Mouse (Mus musculus): ENCODE data around the gene Ly6g6d. TPM values are rescaled to one million over a fixed set of nuclear protein-coding genes. Genes with fewer than 3 reads are reported as not detected.

Gene Ly6g6d
- polyA plus RNA-seq, 1 experiment from 2014 or later: 0.78 TPM

GRCm38 (mm10) chr17:35104079-35104478, 26.2 kb upstream of the Ly6g6d start:
- Histone ChIP-seq H3K27me3 (ENCODE audit: control insufficient read depth, insufficient read depth, low read length) (no peaks in the 10 kb centered on the region), H3K9me3 (ENCODE audit: control insufficient read depth, low read length) (no peaks in the 10 kb centered on the region), H3K36me3 (ENCODE audit: control insufficient read depth, insufficient read depth, low read length) (peaks cover 59% of the 10 kb centered on the region), H3K9ac (replicated peaks; ENCODE audit: low read length) (no peak overlapping the region), H3K4me3 (replicated peaks; ENCODE audit: low read depth, low read length) (no peak overlapping the region), H3K4me1 (ENCODE audit: control insufficient read depth, insufficient read depth, low read length) (0 out of 2 replicates have a peak, but pooled peaks cover 3% of the 10 kb centered on the region), H3K4me2 (ENCODE audit: low read length) (no peak overlapping the region), H3K27ac (replicated peaks; ENCODE audit: low read depth, low read length) (no peak overlapping the region)
- DNase-seq (no peak), ATAC-seq (ENCODE audit: low FRiP score, low TSS enrichment) (no peak)
- WGBS: 93% methylated on average over 7 of the region's 7 CpGs

- no peaks in the 10 kb centered on the region for H3K9me3 ChIP-seq (ENCODE audit: control insufficient read depth, low read length)
- 70% methylated on average over 6 of the region's 6 CpGs for WGBS
- 0 out of 2 replicates have a peak, but pooled peaks cover 3% of the 10 kb centered on the region for H3K4me1 ChIP-seq (ENCODE audit: control insufficient read depth, insufficient read depth, low read length)
- no peak overlapping the region for H3K9ac ChIP-seq (replicated peaks; ENCODE audit: low read length)
- ATAC-seq (ENCODE audit: low FRiP score, low TSS enrichment): no peak
- no peaks in the 10 kb centered on the region for H3K27me3 ChIP-seq (ENCODE audit: control insufficient read depth, insufficient read depth, low read length)
- H3K4me2 ChIP-seq (ENCODE audit: low read length): no peak overlapping the region
- peaks cover 67% of the 10 kb centered on the region for H3K36me3 ChIP-seq (ENCODE audit: control insufficient read depth, insufficient read depth, low read length)
- no peak for DNase-seq
- H3K4me3 ChIP-seq (replicated peaks; ENCODE audit: low read depth, low read length): no peak overlapping the region
- H3K27ac ChIP-seq (replicated peaks; ENCODE audit: low read depth, low read length): no peak overlapping the region
Measured at GRCm38 (mm10) chr17:35103221-35103690, 25.4 kb upstream of the Ly6g6d start.

GRCm38 (mm10) chr17:35102299-35102698, 24.4 kb upstream of the Ly6g6d start:
- 79% methylated on average over 8 of the region's 8 CpGs for WGBS
- no peak overlapping the region for H3K9ac ChIP-seq (replicated peaks; ENCODE audit: low read length)

GRCm38 (mm10) chr17:35101161-35101560, 23.3 kb upstream of the Ly6g6d start:
- Histone ChIP-seq H3K4me2 (ENCODE audit: low read length) (no peak overlapping the region), H3K9ac (replicated peaks; ENCODE audit: low read length) (no peak overlapping the region), H3K36me3 (ENCODE audit: control insufficient read depth, insufficient read depth, low read length) (peaks cover 85% of the 10 kb centered on the region), H3K27ac (replicated peaks; ENCODE audit: low read depth, low read length) (no peak overlapping the region), H3K9me3 (ENCODE audit: control insufficient read depth, low read length) (no peaks in the 10 kb centered on the region), H3K4me1 (ENCODE audit: control insufficient read depth, insufficient read depth, low read length) (0 out of 2 replicates have a peak, but pooled peaks cover 3% of the 10 kb centered on the region), H3K27me3 (ENCODE audit: control insufficient read depth, insufficient read depth, low read length) (no peaks in the 10 kb centered on the region), H3K4me3 (replicated peaks; ENCODE audit: low read depth, low read length) (no peak overlapping the region)
- ATAC-seq (ENCODE audit: low FRiP score, low TSS enrichment): no peak
- 89% methylated on average over 11 of the region's 11 CpGs for WGBS
- no peak for DNase-seq

More at GRCm38 (mm10) chr17:35102299-35102698, 24.4 kb upstream of the Ly6g6d start:
- Histone ChIP-seq H3K4me3 (replicated peaks; ENCODE audit: low read depth, low read length) (no peak overlapping the region), H3K4me2 (ENCODE audit: low read length) (no peak overlapping the region), H3K9me3 (ENCODE audit: control insufficient read depth, low read length) (no peaks in the 10 kb centered on the region), H3K27ac (replicated peaks; ENCODE audit: low read depth, low read length) (no peak overlapping the region), H3K36me3 (ENCODE audit: control insufficient read depth, insufficient read depth, low read length) (peaks cover 74% of the 10 kb centered on the region), H3K27me3 (ENCODE audit: control insufficient read depth, insufficient read depth, low read length) (no peaks in the 10 kb centered on the region), H3K4me1 (ENCODE audit: control insufficient read depth, insufficient read depth, low read length) (0 out of 2 replicates have a peak, but pooled peaks cover 3% of the 10 kb centered on the region)
- no peak for DNase-seq
- no peak for ATAC-seq (ENCODE audit: low FRiP score, low TSS enrichment)

GRCm38 (mm10) chr17:35100196-35100765, 22.4 kb upstream of the Ly6g6d start:
- H3K9me3 ChIP-seq (ENCODE audit: control insufficient read depth, low read length): no peaks in the 10 kb centered on the region
- H3K27ac ChIP-seq (replicated peaks; ENCODE audit: low read depth, low read length): no peak overlapping the region
- ATAC-seq (ENCODE audit: low FRiP score, low TSS enrichment) (no peak), DNase-seq (no peak)
- H3K9ac ChIP-seq (replicated peaks; ENCODE audit: low read length): no peak overlapping the region
- peaks cover 93% of the 10 kb centered on the region for H3K36me3 ChIP-seq (ENCODE audit: control insufficient read depth, insufficient read depth, low read length)
- WGBS: 67% methylated on average over 10 of the region's 10 CpGs
- H3K27me3 ChIP-seq (ENCODE audit: control insufficient read depth, insufficient read depth, low read length): no peaks in the 10 kb centered on the region
- no peaks in the 10 kb centered on the region for H3K4me1 ChIP-seq (ENCODE audit: control insufficient read depth, insufficient read depth, low read length)
- H3K4me2 ChIP-seq (ENCODE audit: low read length): no peak overlapping the region
- no peak overlapping the region for H3K4me3 ChIP-seq (replicated peaks; ENCODE audit: low read depth, low read length)

GRCm38 (mm10) chr17:35097164-35097655, 19.3 kb upstream of the Ly6g6d start:
- ATAC-seq (ENCODE audit: low FRiP score, low TSS enrichment) (no peak), DNase-seq (no peak)
- peaks cover 95% of the 10 kb centered on the region for H3K36me3 ChIP-seq (ENCODE audit: control insufficient read depth, insufficient read depth, low read length)
- no peak overlapping the region for H3K4me3 ChIP-seq (replicated peaks; ENCODE audit: low read depth, low read length)
- no peaks in the 10 kb centered on the region for H3K4me1 ChIP-seq (ENCODE audit: control insufficient read depth, insufficient read depth, low read length)
- no peaks in the 10 kb centered on the region for H3K27me3 ChIP-seq (ENCODE audit: control insufficient read depth, insufficient read depth, low read length)
- H3K27ac ChIP-seq (replicated peaks; ENCODE audit: low read depth, low read length): no peak overlapping the region
- 66% methylated on average over 12 of the region's 12 CpGs for WGBS
- no peaks in the 10 kb centered on the region for H3K9me3 ChIP-seq (ENCODE audit: control insufficient read depth, low read length)
- H3K4me2 ChIP-seq (ENCODE audit: low read length): no peak overlapping the region
- H3K9ac ChIP-seq (replicated peaks; ENCODE audit: low read length): no peak overlapping the region

GRCm38 (mm10) chr17:35096597-35096996, 18.7 kb upstream of the Ly6g6d start:
- Histone ChIP-seq H3K27me3 (ENCODE audit: control insufficient read depth, insufficient read depth, low read length) (no peaks in the 10 kb centered on the region), H3K4me1 (ENCODE audit: control insufficient read depth, insufficient read depth, low read length) (no peaks in the 10 kb centered on the region), H3K9ac (replicated peaks; ENCODE audit: low read length) (no peak overlapping the region), H3K27ac (replicated peaks; ENCODE audit: low read depth, low read length) (no peak overlapping the region), H3K4me2 (ENCODE audit: low read length) (no peak overlapping the region), H3K9me3 (ENCODE audit: control insufficient read depth, low read length) (no peaks in the 10 kb centered on the region), H3K4me3 (replicated peaks; ENCODE audit: low read depth, low read length) (no peak overlapping the region), H3K36me3 (ENCODE audit: control insufficient read depth, insufficient read depth, low read length) (peaks cover 94% of the 10 kb centered on the region)
- whole genome bisulfite sequencing: 83% methylated on average over 12 of the region's 12 CpGs
- DNase-seq: no peak
- ATAC-seq (ENCODE audit: low FRiP score, low TSS enrichment): no peak

GRCm38 (mm10) chr17:35094475-35095365, 16.9 kb upstream of the Ly6g6d start:
- Histone ChIP-seq H3K36me3 (ENCODE audit: control insufficient read depth, insufficient read depth, low read length) (peaks cover 78% of the 10 kb centered on the region), H3K9me3 (ENCODE audit: control insufficient read depth, low read length) (no peaks in the 10 kb centered on the region), H3K27ac (replicated peaks; ENCODE audit: low read depth, low read length) (no peak overlapping the region), H3K4me2 (ENCODE audit: low read length) (no peak overlapping the region), H3K4me1 (ENCODE audit: control insufficient read depth, insufficient read depth, low read length) (peaks cover 11% of the 10 kb centered on the region), H3K4me3 (replicated peaks; ENCODE audit: low read depth, low read length) (no peak overlapping the region), H3K27me3 (ENCODE audit: control insufficient read depth, insufficient read depth, low read length) (no peaks in the 10 kb centered on the region), H3K9ac (replicated peaks; ENCODE audit: low read length) (no peak overlapping the region)
- DNase-seq: no peak
- ATAC-seq (ENCODE audit: low FRiP score, low TSS enrichment): no peak
- 93% methylated on average over 15 of the region's 15 CpGs for WGBS
